ENCODE assay signal across 19 mouse cellular contexts in the genomic region with DNA sequence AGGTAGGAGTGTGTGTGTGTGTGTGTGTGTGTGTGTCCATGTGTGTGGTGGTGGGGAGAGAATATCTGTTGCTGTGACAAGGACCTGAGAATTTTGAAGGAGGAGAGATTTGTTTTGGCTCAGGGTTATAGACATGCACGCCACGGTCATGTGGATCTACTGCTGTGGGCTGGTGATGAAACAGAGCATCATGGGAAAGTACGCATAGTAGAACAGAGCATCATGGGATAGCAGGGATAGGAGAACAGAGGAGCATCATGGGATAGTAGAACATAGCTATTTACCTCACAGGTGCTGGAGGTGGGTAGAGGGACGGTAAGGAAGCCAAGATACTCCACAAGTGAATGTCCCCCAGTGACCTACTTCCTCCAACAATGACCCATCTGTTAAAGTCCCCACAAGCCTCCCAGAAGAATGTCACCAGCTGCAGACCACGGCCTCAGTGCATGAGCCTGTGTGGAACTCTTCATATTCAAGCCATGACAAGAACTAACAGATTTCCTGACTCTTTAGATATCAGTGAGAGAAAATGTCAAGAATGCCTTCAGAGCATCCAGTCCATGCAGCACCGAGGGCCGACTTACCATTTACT.
"Had no signal": no experiment of that assay in that cellular context is flagged by ENCODE, and none has a peak within 500 bp of the region (broad histone marks: within the 10 kb centered on the region; RNA-seq: fewer than 3 reads in every experiment).

No protein-coding gene starts in this region.

- H3K9me3 ChIP-seq: kidney, embryonic 15.5 days; limb, embryonic 12.5 days; limb, embryonic 15.5 days had no signal

- H3K4me2 ChIP-seq: kidney, embryonic 15.5 days; limb, embryonic 12.5 days; limb, embryonic 15.5 days; liver, embryonic 11.5 days; lung, embryonic 14.5 days; midbrain, embryonic 11.5 days had no signal

- H3K4me3 ChIP-seq: kidney, embryonic 15.5 days; limb, embryonic 12.5 days; limb, embryonic 15.5 days had no signal

- H3K36me3 ChIP-seq: kidney, embryonic 15.5 days; limb, embryonic 12.5 days; limb, embryonic 15.5 days had no signal

- H3K9ac ChIP-seq: kidney, embryonic 15.5 days; limb, embryonic 12.5 days; limb, embryonic 15.5 days; liver, embryonic 14.5 days; liver, postnatal 0 days; lung, embryonic 14.5 days had no signal

- ATAC-seq: liver, postnatal 0 days had no signal

- H3K27ac ChIP-seq: kidney, embryonic 15.5 days; limb, embryonic 12.5 days; limb, embryonic 15.5 days; liver, embryonic 14.5 days had no signal

- DNase-seq: kidney, adult 11 months; kidney, adult 8-10 months; kidney, postnatal 10 days; kidney, postnatal 36 days; layer of hippocampus, adult 9-11 months; left cerebral cortex, postnatal 4 days; liver, postnatal 0 days; lung, embryonic 14.5 days; lung, postnatal 14 days; midbrain, embryonic 14.5 days; right cerebral cortex, postnatal 25 days; thymus, adult 18-20 months; thymus, postnatal 36 days had no signal

- H3K27me3 ChIP-seq: kidney, embryonic 15.5 days; limb, embryonic 15.5 days had no signal
